Mouse (Mus musculus) forebrain, embryonic 15.5 days (tissue): Measurements from ENCODE around the gene Sh3bgr. TPM values are rescaled to one million over a fixed set of nuclear protein-coding genes. Genes with fewer than 3 reads are reported as not detected.

Source experiments
- ATAC-seq: fragments of 200-750 bp; cut with Nextera tagmentation; replicated peaks from 2 replicates; pipeline ENCODE4 v1.8.0; 2017; ENCODE audit warnings: mild to moderate bottlenecking, moderate TSS enrichment, moderate library complexity
- H3K27ac ChIP-seq: fragments of 300-500 bp; sonication (generic); replicated peaks from 2 replicates; pipeline ENCODE4 v1.5.1; 2015; ENCODE audit warnings: mild to moderate bottlenecking, inconsistent platforms
- H3K27me3 ChIP-seq: fragments of 300-500 bp; sonication (generic); 2 replicates; pipeline ENCODE4 v1.6.1; 2015; ENCODE audit warnings: inconsistent platforms
- H3K36me3 ChIP-seq: fragments of 300-500 bp; sonication (generic); 2 replicates; pipeline ENCODE4 v1.6.1; 2015; ENCODE audit warnings: mild to moderate bottlenecking, inconsistent platforms
- H3K4me1 ChIP-seq: fragments of 300-500 bp; sonication (generic); 2 replicates; pipeline ENCODE4 v1.6.1; 2015; ENCODE audit warnings: inconsistent platforms
- H3K4me2 ChIP-seq: fragments of 300-500 bp; sonication (generic); replicated peaks from 2 replicates; pipeline ENCODE4 v1.6.1; 2015; ENCODE audit warnings: mild to moderate bottlenecking, inconsistent platforms
- H3K4me3 ChIP-seq: fragments of 300-500 bp; sonication (generic); 2 replicates; pipeline ENCODE4 v1.5.1; 2015; ENCODE audit warnings: mild to moderate bottlenecking, inconsistent platforms
- H3K9ac ChIP-seq: fragments of 300-500 bp; sonication (generic); replicated peaks from 2 replicates; pipeline ENCODE4 v1.6.1; 2015; ENCODE audit warnings: mild to moderate bottlenecking, inconsistent platforms
- H3K9me3 ChIP-seq: fragments of 300-500 bp; sonication (generic); 2 replicates; pipeline ENCODE4 v1.6.1; 2016; ENCODE audit warnings: inconsistent platforms
- WGBS: fragments of 180-500 bp; shearing (Covaris S2); methylation state at CpG from one replicate; pipeline ENCODE4 v1.1.7; 2015; ENCODE audit warnings: mixed read lengths; 5-methylcytosine and 5-hydroxymethylcytosine counted together
- polyA plus RNA-seq: library from polyadenylated mRNA; unstranded; fragments of >200 nt; fragmentation: Nextera tagmentation; extraction: Ambion mirVana; gene quantifications from 2 replicates; pipeline ENCODE4 v1.2.1, GENCODE M21; 2015

The Sh3bgr gene
- polyA plus RNA-seq = 0.65 and 0.69 TPM in 2 replicates

DNA sequence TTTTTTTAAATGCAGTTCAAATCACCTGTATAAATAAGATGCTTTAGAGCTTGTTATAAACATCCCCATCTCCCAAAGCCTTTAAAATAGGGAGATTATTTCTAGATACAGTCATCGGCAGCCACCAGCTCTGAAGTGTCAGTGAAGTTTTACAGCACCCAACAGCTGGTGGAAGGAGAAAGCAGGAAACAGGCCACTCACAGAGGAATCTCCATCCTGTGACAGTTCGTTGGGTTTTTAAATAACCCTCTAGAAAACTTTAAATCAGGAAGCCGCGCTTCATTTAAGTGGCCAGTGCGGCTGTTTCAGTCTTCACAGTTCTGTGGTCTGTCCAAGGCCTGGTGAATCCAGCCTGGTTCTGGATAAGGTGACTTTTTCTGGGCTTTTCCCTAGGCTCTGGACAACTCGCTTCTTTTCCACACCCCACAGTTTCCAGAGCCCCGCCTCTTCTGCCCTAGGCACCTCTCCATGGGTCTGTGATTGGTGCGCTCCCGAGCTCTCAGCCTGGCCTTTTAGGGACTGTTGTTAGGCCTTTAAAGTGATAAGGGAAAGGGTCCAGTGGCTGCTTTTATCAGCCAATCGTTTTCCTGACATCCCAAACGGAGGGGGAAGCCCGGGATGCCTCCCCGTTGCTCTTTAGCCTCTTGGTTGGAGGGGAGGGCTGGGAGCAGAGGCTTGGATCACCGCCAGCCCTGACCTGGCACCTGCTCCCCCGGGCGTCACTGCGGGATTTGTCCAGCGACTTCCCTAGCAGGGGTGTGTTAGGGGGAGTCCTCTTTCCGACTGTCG, at the start of gene Sh3bgr:
TSS of gene Sh3bgr (plus strand) at position 538 of the 789 bp plus-strand sequence.
- WGBS = 10% methylated on average over 20 of the region's 20 CpGs
- H3K27me3 ChIP-seq = no peaks in the 10 kb centered on the region
- H3K4me1 ChIP-seq = peaks cover 8% of the 10 kb centered on the region
- no peaks in the 10 kb centered on the region for H3K36me3 ChIP-seq
- no peak within 1 kb of the TSS for H3K27ac ChIP-seq
- 0 out of 2 replicates have a peak within 1 kb of the TSS, but pooled peaks have one; percentile 9 for H3K4me3 ChIP-seq
- peak within 1 kb of the TSS; percentile 38 for H3K4me2 ChIP-seq
- H3K9me3 ChIP-seq = no peaks in the 10 kb centered on the region
- peak; percentile 64; the same call in 1 of the 2 replicates for ATAC-seq
- H3K9ac ChIP-seq = peak within 1 kb of the TSS; percentile 9

GRCm38 (mm10) chr16:96150995-96151394, 49.3 kb upstream of the Sh3bgr start:
- ATAC-seq = no peak
- Histone ChIP-seq H3K27me3 (no peaks in the 10 kb centered on the region), H3K9me3 (no peaks in the 10 kb centered on the region), H3K4me2 (no peak overlapping the region), H3K9ac (no peak overlapping the region), H3K4me3 (no peak overlapping the region), H3K4me1 (peaks cover 31% of the 10 kb centered on the region), H3K36me3 (peaks cover 24% of the 10 kb centered on the region; the same call in 1 of the 2 replicates), H3K27ac (no peak overlapping the region)
- WGBS = 74% methylated on average over 4 of the region's 4 CpGs

- ATAC-seq = 0 out of 2 replicates have a peak, but pooled peaks have one; percentile 42
- Histone ChIP-seq H3K4me3 (no peak overlapping the region), H3K27me3 (no peaks in the 10 kb centered on the region), H3K4me2 (no peak overlapping the region), H3K9ac (no peak overlapping the region), H3K4me1 (peaks cover 25% of the 10 kb centered on the region), H3K36me3 (peaks cover 26% of the 10 kb centered on the region; the same call in 1 of the 2 replicates), H3K27ac (no peak overlapping the region), H3K9me3 (no peaks in the 10 kb centered on the region)
- WGBS = 22% methylated on average over 9 of the region's 9 CpGs
Observed at GRCm38 (mm10) chr16:96151551-96151950, 48.7 kb upstream of the Sh3bgr start.

DNA sequence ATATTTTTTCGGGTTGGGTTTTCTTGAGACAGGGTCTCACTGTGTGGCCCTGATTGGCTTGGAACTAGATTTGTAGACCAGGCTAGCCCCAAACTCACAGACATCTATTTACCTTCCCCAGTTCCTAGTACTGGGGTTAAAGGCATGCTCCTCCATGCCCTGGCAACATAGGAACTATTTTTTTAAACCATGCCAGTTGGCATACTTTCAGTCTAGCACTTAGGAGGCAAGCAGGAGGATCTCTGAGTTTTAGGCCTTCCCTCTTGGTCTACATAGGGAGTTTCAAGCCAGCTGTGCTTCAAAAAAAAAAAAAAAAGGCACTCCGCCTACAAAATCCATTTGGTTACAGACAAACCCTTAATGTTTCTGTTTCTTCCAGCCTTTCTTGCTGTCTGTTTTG, 45.8 kb upstream of the Sh3bgr start:
- WGBS = 97% methylated on average over 2 of the region's 2 CpGs

DNA sequence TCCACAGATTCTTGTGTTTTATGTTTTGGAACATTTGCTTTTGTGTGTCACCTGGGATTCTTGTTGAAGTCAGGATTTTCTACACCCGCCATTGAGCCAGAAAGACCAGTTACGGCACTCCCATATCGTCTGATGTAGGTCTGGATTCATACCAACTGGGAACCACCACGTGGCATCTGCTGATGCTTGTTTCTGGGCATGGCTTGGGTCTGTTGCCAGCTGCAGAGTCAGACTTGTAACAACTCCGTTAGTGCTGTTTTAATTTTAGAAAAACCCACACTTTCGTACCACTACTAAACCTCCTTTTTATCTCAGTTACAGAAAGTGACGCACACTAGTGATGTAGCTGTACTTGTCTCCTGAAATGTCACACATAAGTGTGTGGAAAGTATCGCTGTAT, 44.2 kb upstream of the Sh3bgr start:
- Histone ChIP-seq H3K27ac (no peak overlapping the region), H3K9ac (no peak overlapping the region), H3K4me3 (no peak overlapping the region), H3K36me3 (peaks cover 26% of the 10 kb centered on the region; the same call in 1 of the 2 replicates), H3K4me1 (peaks cover 26% of the 10 kb centered on the region), H3K9me3 (no peaks in the 10 kb centered on the region), H3K27me3 (no peaks in the 10 kb centered on the region), H3K4me2 (no peak overlapping the region)
- ATAC-seq = no peak
- WGBS = 73% methylated on average over 8 of the region's 8 CpGs

More for the DNA sequence above, 45.8 kb upstream of the Sh3bgr start:
- Histone ChIP-seq H3K4me3 (no peak overlapping the region), H3K27me3 (no peaks in the 10 kb centered on the region), H3K9me3 (no peaks in the 10 kb centered on the region), H3K4me1 (peaks cover 23% of the 10 kb centered on the region), H3K4me2 (no peak overlapping the region), H3K27ac (no peak overlapping the region), H3K9ac (no peak overlapping the region), H3K36me3 (peaks cover 26% of the 10 kb centered on the region; the same call in 1 of the 2 replicates)
- ATAC-seq = no peak

- H3K9me3 ChIP-seq = no peaks in the 10 kb centered on the region
- H3K36me3 ChIP-seq = peaks cover 25% of the 10 kb centered on the region; the same call in 1 of the 2 replicates
- no peak overlapping the region for H3K9ac ChIP-seq
- no peak overlapping the region for H3K4me3 ChIP-seq
- 86% methylated on average over 11 of the region's 11 CpGs for WGBS
- peaks cover 22% of the 10 kb centered on the region for H3K4me1 ChIP-seq
- no peak overlapping the region for H3K4me2 ChIP-seq
- no peak overlapping the region; the same call in 1 of the 2 replicates for H3K27ac ChIP-seq
- no peak for ATAC-seq
- no peaks in the 10 kb centered on the region for H3K27me3 ChIP-seq
Observed at GRCm38 (mm10) chr16:96157171-96157570, 43.1 kb upstream of the Sh3bgr start.

DNA sequence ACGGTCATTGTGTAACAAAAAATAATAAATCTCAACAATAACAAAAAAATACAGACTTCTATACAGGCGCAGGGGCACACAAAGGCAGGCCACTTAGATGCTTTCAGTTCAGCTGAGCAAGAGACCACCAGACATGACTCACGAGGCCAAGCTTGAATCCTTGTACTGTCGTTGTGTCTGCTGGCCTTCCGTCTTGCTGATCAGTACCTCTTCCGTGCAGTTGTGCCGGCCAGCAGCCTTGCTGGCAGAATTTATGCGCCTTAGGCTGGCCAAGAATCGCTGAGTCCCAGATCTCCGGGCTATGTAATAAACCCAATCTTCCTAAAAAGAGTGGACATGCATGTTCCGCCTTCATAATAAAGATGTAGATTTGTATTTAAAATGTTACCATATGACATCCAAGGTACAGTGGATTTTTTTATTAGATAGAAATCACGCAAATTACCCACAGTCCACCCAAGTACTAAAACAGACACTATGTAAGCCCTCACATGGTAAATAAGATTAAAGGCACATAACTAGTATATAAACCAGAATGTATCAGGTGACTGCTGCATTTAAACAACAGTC, 41.7 kb upstream of the Sh3bgr start:
- Histone ChIP-seq H3K4me3 (peak overlapping the region; percentile 41), H3K9ac (peak overlapping the region; percentile 69), H3K27ac (no peak overlapping the region; the same call in 1 of the 2 replicates), H3K4me1 (peaks cover 22% of the 10 kb centered on the region), H3K36me3 (peaks cover 13% of the 10 kb centered on the region; the same call in 1 of the 2 replicates), H3K4me2 (peak overlapping the region; percentile 71), H3K9me3 (no peaks in the 10 kb centered on the region), H3K27me3 (no peaks in the 10 kb centered on the region)
- ATAC-seq = no peak
- 61% methylated on average over 12 of the region's 12 CpGs for WGBS

DNA sequence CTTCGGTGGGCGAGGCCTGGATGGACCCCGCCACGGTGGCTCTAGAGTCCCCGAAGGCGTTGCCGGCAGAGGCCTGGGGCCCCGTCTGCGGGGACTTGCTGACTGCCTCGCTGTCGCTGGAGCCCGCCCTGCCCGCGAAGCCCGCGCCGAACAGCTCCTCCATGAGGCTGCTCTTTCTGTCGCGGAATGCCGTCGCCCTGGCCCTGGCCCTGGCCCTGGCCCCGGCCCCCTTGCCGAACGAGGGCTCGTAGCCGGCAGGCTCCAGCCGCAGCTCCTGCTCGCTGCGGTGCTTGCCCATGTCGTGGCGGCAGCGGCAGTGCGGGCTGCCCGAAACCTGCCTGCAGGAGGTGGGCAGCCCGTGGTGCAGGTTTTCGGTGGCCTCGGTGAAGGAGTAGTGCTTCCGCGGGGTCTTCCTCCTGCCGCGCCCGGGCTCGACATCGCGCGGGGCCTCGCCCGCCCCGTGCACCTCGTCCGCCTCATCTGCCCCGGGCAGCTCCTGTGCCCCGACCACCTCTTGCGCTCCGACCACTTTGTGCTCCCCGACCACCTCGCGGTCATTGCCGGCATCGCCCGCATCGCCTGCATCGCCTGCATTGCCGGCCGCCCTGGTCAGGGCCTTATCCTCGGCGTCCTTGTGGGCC, 41.0 kb upstream of the Sh3bgr start:
- Histone ChIP-seq H3K4me1 (peaks cover 22% of the 10 kb centered on the region), H3K4me2 (peak overlapping the region; percentile 71), H3K27ac (peak overlapping the region; percentile 35), H3K27me3 (no peaks in the 10 kb centered on the region), H3K36me3 (peaks cover 9% of the 10 kb centered on the region; the same call in 1 of the 2 replicates), H3K9ac (peak overlapping the region; percentile 69), H3K4me3 (peak overlapping the region; percentile 41), H3K9me3 (no peaks in the 10 kb centered on the region)
- peak; percentile 73 for ATAC-seq
- WGBS = under 1% methylated on average over 67 of the region's 67 CpGs

GRCm38 (mm10) chr16:96159794-96160346, 40.4 kb upstream of the Sh3bgr start:
- H3K9ac ChIP-seq = peak overlapping the region; percentile 69; the same call in 1 of the 2 replicates
- H3K36me3 ChIP-seq = peaks cover 7% of the 10 kb centered on the region; the same call in 1 of the 2 replicates
- no peaks in the 10 kb centered on the region for H3K27me3 ChIP-seq
- H3K4me1 ChIP-seq = peaks cover 22% of the 10 kb centered on the region
- no peak overlapping the region for H3K27ac ChIP-seq
- WGBS = 85% methylated on average over 20 of the region's 20 CpGs
- no peaks in the 10 kb centered on the region for H3K9me3 ChIP-seq
- ATAC-seq = 0 out of 2 replicates have a peak, but pooled peaks have one; percentile 10
- peak overlapping the region; percentile 41 for H3K4me3 ChIP-seq
- H3K4me2 ChIP-seq = peak overlapping the region; percentile 71

DNA sequence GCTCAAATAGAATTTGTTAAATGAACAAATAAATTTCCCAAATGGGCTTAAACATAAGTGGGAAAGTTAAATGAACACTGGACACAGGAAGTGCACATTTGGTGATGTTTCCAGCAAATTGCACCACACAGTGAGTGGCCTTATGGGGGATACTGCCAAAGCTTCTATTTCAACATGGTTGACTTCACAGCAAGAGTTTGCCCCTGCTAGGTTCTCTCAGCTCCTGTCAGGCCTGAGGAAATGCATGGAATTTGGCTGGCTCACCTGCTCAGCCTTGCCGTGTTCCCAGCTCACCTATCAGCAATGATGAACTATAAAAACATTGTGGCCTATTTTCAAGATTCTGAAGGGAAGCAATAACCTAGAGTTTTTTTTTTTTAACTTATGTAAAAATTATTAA, 39.3 kb upstream of the Sh3bgr start:
- no peak overlapping the region for H3K27ac ChIP-seq

GRCm38 (mm10) chr16:96161336-96161735, 38.9 kb upstream of the Sh3bgr start:
- Histone ChIP-seq H3K36me3 (no peaks in the 10 kb centered on the region), H3K4me3 (no peak overlapping the region), H3K9ac (no peak overlapping the region), H3K4me1 (peaks cover 27% of the 10 kb centered on the region), H3K27me3 (no peaks in the 10 kb centered on the region), H3K4me2 (no peak overlapping the region), H3K27ac (no peak overlapping the region), H3K9me3 (no peaks in the 10 kb centered on the region)
- no peak for ATAC-seq
- WGBS = 87% methylated on average over 4 of the region's 4 CpGs

More for the DNA sequence above, 39.3 kb upstream of the Sh3bgr start:
- Histone ChIP-seq H3K36me3 (peaks cover 3% of the 10 kb centered on the region; the same call in 1 of the 2 replicates), H3K9me3 (no peaks in the 10 kb centered on the region), H3K27me3 (no peaks in the 10 kb centered on the region), H3K9ac (no peak overlapping the region), H3K4me1 (peaks cover 27% of the 10 kb centered on the region), H3K4me2 (no peak overlapping the region), H3K4me3 (no peak overlapping the region)
- 94% methylated on average over 1 of the region's 1 CpGs for WGBS
- ATAC-seq = no peak
